Mouse (Mus musculus): ENCODE data around the gene Arpc5l.

GRCm38 (mm10) chr2:38975941-38976805 is 29.0 kb upstream of the Arpc5l start:
- TF ChIP-seq POLR2A (IDR thresholded peaks at IDR 0.05; ENCODE audit: low read depth, low read length) = no peak
- TF ChIP-seq CTCF (conservative IDR thresholded peaks at IDR 0.05; ENCODE audit: insufficient read depth, insufficient read length, low read depth, low read length) = no peak
